Mouse (Mus musculus) midbrain, embryonic 11.5 days (tissue): Measurements from ENCODE around the gene Amn1. TPM values are rescaled to one million over a fixed set of nuclear protein-coding genes. Genes with fewer than 3 reads are reported as not detected.
"Not testable (repeated sequence)": the region's sequence is repeated elsewhere in the genome, so short reads cannot be mapped to it uniquely, and the experiment has no call there.

Experiments used
- ATAC-seq: fragments of 200-750 bp; cut with Nextera tagmentation; 2 replicates; pipeline ENCODE4 v1.8.0; 2017; ENCODE audit warnings: moderate TSS enrichment, moderate library complexity; ENCODE audit not compliant: low FRiP score
- DNase-seq: peaks from one replicate; pipeline ENCODE4 v3.0.0; 2015; ENCODE audit warnings: low spot score; ENCODE audit errors: missing footprints
- H3K27ac ChIP-seq: fragments of 300-500 bp; sonication (generic); 2 replicates; pipeline ENCODE4 v1.5.1; 2014; ENCODE audit warnings: low read depth, low read length
- H3K27me3 ChIP-seq: fragments of 300-500 bp; sonication (generic); 2 replicates; pipeline ENCODE4 v1.6.1; 2014; ENCODE audit warnings: mild to moderate bottlenecking, low read length, moderate library complexity, mixed read lengths; ENCODE audit not compliant: control insufficient read depth, insufficient read depth
- H3K36me3 ChIP-seq: fragments of 300-500 bp; sonication (generic); 2 replicates; pipeline ENCODE4 v1.6.1; 2014; ENCODE audit warnings: mild to moderate bottlenecking, low read length, moderate library complexity, mixed read lengths; ENCODE audit not compliant: control insufficient read depth, insufficient read depth
- H3K4me1 ChIP-seq: fragments of 300-500 bp; sonication (generic); 2 replicates; pipeline ENCODE4 v1.6.1; 2014; ENCODE audit warnings: low read length; ENCODE audit not compliant: control insufficient read depth, insufficient read depth
- H3K4me2 ChIP-seq: fragments of 300-500 bp; sonication (generic); 2 replicates; pipeline ENCODE4 v1.6.1; 2014; ENCODE audit warnings: mild to moderate bottlenecking, moderate library complexity
- H3K4me3 ChIP-seq: fragments of 300-500 bp; sonication (generic); 2 replicates; pipeline ENCODE4 v1.5.1; 2014; ENCODE audit warnings: low read depth, low read length
- H3K9ac ChIP-seq: fragments of 300-500 bp; sonication (generic); 2 replicates; pipeline ENCODE4 v1.6.1; 2014; ENCODE audit warnings: low read length
- H3K9me3 ChIP-seq: fragments of 300-500 bp; sonication (generic); 2 replicates; pipeline ENCODE4 v1.6.1; 2016; ENCODE audit warnings: low read length; ENCODE audit not compliant: control insufficient read depth
- WGBS: fragments of 180-500 bp; shearing (Covaris S2); extraction: QIAGEN DNeasy Blood & Tissue Kit; methylation state at CpG from one replicate; pipeline ENCODE4 v1.1.7; 2014; 5-methylcytosine and 5-hydroxymethylcytosine counted together
- polyA plus RNA-seq: library from polyadenylated mRNA; unstranded; fragments of >200 nt; fragmentation: Nextera tagmentation; extraction: Ambion mirVana; gene quantifications from 2 replicates; pipeline ENCODE4 v1.2.1, GENCODE M21; 2014

Amn1 gene
- polyA plus RNA-seq, 1 experiment from 2014 or later = 61.8 TPM

- ATAC-seq, H3K4me3 ChIP-seq, H3K27ac ChIP-seq, H3K9ac ChIP-seq, H3K9me3 ChIP-seq, H3K4me1 ChIP-seq, DNase-seq, H3K36me3 ChIP-seq, H3K4me2 ChIP-seq, H3K27me3 ChIP-seq: not testable (repeated sequence)
- 81% methylated on average over 8 of the region's 8 CpGs for WGBS
These were observed 58.6 kb downstream of the Amn1 start, which contains the start of gene Gm10203 for GRCm38 (mm10) chr6:149129870-149130269. Gm10203 (plus strand) TSS chr6:149130170.

GRCm38 (mm10) chr6:149126675-149127074 lies 61.8 kb downstream of the Amn1 start:
- WGBS = 64% methylated on average over 4 of the region's 4 CpGs
- H3K27ac ChIP-seq = no peak overlapping the region
- peak; percentile 83 for DNase-seq
- no peak overlapping the region for H3K4me2 ChIP-seq
- no peaks in the 10 kb centered on the region for H3K27me3 ChIP-seq
- no peaks in the 10 kb centered on the region for H3K9me3 ChIP-seq
- H3K36me3 ChIP-seq = no peaks in the 10 kb centered on the region
- H3K4me1 ChIP-seq = no peaks in the 10 kb centered on the region; the same call in 1 of the 2 replicates
- H3K4me3 ChIP-seq = no peak overlapping the region
- H3K9ac ChIP-seq = no peak overlapping the region
- ATAC-seq = peak; percentile 30; the same call in 1 of the 2 replicates

- H3K9me3 ChIP-seq = no peaks in the 10 kb centered on the region
- no peak overlapping the region for H3K27ac ChIP-seq
- no peak overlapping the region for H3K9ac ChIP-seq
- H3K4me3 ChIP-seq = no peak overlapping the region
- no peak overlapping the region for H3K4me2 ChIP-seq
- 91% methylated on average over 3 of the region's 3 CpGs for WGBS
- ATAC-seq = no peak
- no peaks in the 10 kb centered on the region for H3K36me3 ChIP-seq
- no peaks in the 10 kb centered on the region for H3K27me3 ChIP-seq
- DNase-seq = no peak
- no peaks in the 10 kb centered on the region for H3K4me1 ChIP-seq
These were observed 65.5 kb downstream of the Amn1 start for GRCm38 (mm10) chr6:149123042-149123441.

GRCm38 (mm10) chr6:149119853-149120252 lies 68.7 kb downstream of the Amn1 start:
- DNase-seq (peak; percentile 98), ATAC-seq (peak; percentile 73)
- Histone ChIP-seq H3K36me3 (no peaks in the 10 kb centered on the region), H3K27ac (no peak overlapping the region), H3K27me3 (no peaks in the 10 kb centered on the region), H3K4me1 (no peaks in the 10 kb centered on the region), H3K9ac (no peak overlapping the region), H3K9me3 (no peaks in the 10 kb centered on the region), H3K4me2 (no peak overlapping the region), H3K4me3 (no peak overlapping the region)
- WGBS = 44% methylated on average over 2 of the region's 2 CpGs

GRCm38 (mm10) chr6:149118935-149119334 lies 69.6 kb downstream of the Amn1 start:
- no peaks in the 10 kb centered on the region for H3K4me1 ChIP-seq
- ATAC-seq = no peak
- DNase-seq = no peak
- no peak overlapping the region for H3K27ac ChIP-seq
- H3K9me3 ChIP-seq = no peaks in the 10 kb centered on the region
- H3K9ac ChIP-seq = no peak overlapping the region
- no peak overlapping the region for H3K4me2 ChIP-seq
- H3K27me3 ChIP-seq = no peaks in the 10 kb centered on the region
- H3K4me3 ChIP-seq = no peak overlapping the region
- H3K36me3 ChIP-seq = no peaks in the 10 kb centered on the region
- 72% methylated on average over 2 of the region's 2 CpGs for WGBS

- Histone ChIP-seq H3K9ac (no peak overlapping the region), H3K9me3 (no peaks in the 10 kb centered on the region), H3K27me3 (no peaks in the 10 kb centered on the region), H3K4me2 (no peak overlapping the region), H3K4me3 (no peak overlapping the region), H3K4me1 (no peaks in the 10 kb centered on the region), H3K27ac (no peak overlapping the region), H3K36me3 (no peaks in the 10 kb centered on the region)
- DNase-seq = no peak
- no peak for ATAC-seq
These were observed 71.5 kb downstream of the Amn1 start for GRCm38 (mm10) chr6:149116992-149117391.

- H3K4me1 ChIP-seq = no peaks in the 10 kb centered on the region
- no peak overlapping the region for H3K4me2 ChIP-seq
- WGBS = 88% methylated on average over 2 of the region's 2 CpGs
- ATAC-seq = no peak
- no peak for DNase-seq
- H3K36me3 ChIP-seq = no peaks in the 10 kb centered on the region
- no peak overlapping the region for H3K27ac ChIP-seq
- H3K9me3 ChIP-seq = no peaks in the 10 kb centered on the region
- no peak overlapping the region for H3K4me3 ChIP-seq
- no peaks in the 10 kb centered on the region for H3K27me3 ChIP-seq
- no peak overlapping the region for H3K9ac ChIP-seq
These were observed 79.6 kb downstream of the Amn1 start for GRCm38 (mm10) chr6:149108909-149109308.

- 78% methylated on average over 3 of the region's 3 CpGs for WGBS
- no peaks in the 10 kb centered on the region for H3K36me3 ChIP-seq
- ATAC-seq (no peak), DNase-seq (no peak)
- no peaks in the 10 kb centered on the region for H3K4me1 ChIP-seq
- H3K9me3 ChIP-seq = no peaks in the 10 kb centered on the region
- H3K4me3 ChIP-seq = no peak overlapping the region
- no peak overlapping the region for H3K9ac ChIP-seq
- no peaks in the 10 kb centered on the region for H3K27me3 ChIP-seq
- no peak overlapping the region for H3K27ac ChIP-seq
- H3K4me2 ChIP-seq = no peak overlapping the region
These were observed 80.9 kb downstream of the Amn1 start for GRCm38 (mm10) chr6:149107615-149108014.
